Mouse (Mus musculus) ES-E14 (cell line): Measurements from ENCODE around the gene Plekhf1. TPM values are rescaled to one million over a fixed set of nuclear protein-coding genes. Genes with fewer than 3 reads are reported as not detected.

Experiments used
- DNase-seq: peaks from one replicate; pipeline ENCODE4 v3.0.0-alpha.2; 2013; ENCODE audit warnings: low read depth, low spot score
- H3K27ac ChIP-seq: 2 replicates; pipeline ENCODE4 v1.5.1; 2012; ENCODE audit warnings: low read depth, mild to moderate bottlenecking, low read length, moderate library complexity, mixed read lengths; ENCODE audit not compliant: poor library complexity, insufficient read depth, severe bottlenecking
- H3K36me3 ChIP-seq: 2 replicates; pipeline ENCODE4 v1.6.1; 2012; ENCODE audit warnings: mild to moderate bottlenecking, low read length, moderate library complexity, mixed read lengths; ENCODE audit not compliant: control insufficient read depth, poor library complexity, insufficient read depth, severe bottlenecking
- H3K4me1 ChIP-seq, 2 experiments: fragments of 150-350 bp in 1 of 2; sonication (generic) in 1 of 2; 2 replicates each; pipeline ENCODE4 v1.6.1; 2012; ENCODE audit warnings: low read length in 2 of 2, mild to moderate bottlenecking in 1 of 2, mixed read lengths in 1 of 2; ENCODE audit not compliant: control insufficient read depth in 2 of 2, insufficient read depth in 2 of 2, poor library complexity in 1 of 2
- H3K4me3 ChIP-seq, 2 experiments: fragments of 150-350 bp in 1 of 2; sonication (generic) in 1 of 2; 2 replicates each; pipeline ENCODE4 v1.5.1; 2012; ENCODE audit warnings: low read length in 2 of 2, low read depth in 1 of 2, mild to moderate bottlenecking in 1 of 2, mixed read lengths in 1 of 2; ENCODE audit not compliant: insufficient read depth in 1 of 2, poor library complexity in 1 of 2, severe bottlenecking in 1 of 2
- H3K9ac ChIP-seq: 2 replicates; pipeline ENCODE4 v1.6.1; 2012; ENCODE audit warnings: low read depth, mild to moderate bottlenecking, low read length, mixed read lengths; ENCODE audit not compliant: poor library complexity, insufficient read depth, severe bottlenecking
- H3K9me3 ChIP-seq: fragments of 150-350 bp; sonication (generic); 2 replicates; pipeline ENCODE4 v1.6.1; 2012; ENCODE audit warnings: low read depth, mild to moderate bottlenecking, low read length; ENCODE audit not compliant: control insufficient read depth, insufficient read depth
- CHD2 ChIP-seq: IDR thresholded peaks from 2 replicates; pipeline ENCODE4 v1.6.1; 2014; ENCODE audit warnings: mild to moderate bottlenecking, low read depth, low read length, inconsistent platforms
- HCFC1 ChIP-seq: IDR thresholded peaks from 2 replicates; pipeline ENCODE4 v1.6.1; 2012; ENCODE audit warnings: low read length, inconsistent platforms, borderline replicate concordance; ENCODE audit not compliant: insufficient read depth
- MAFK ChIP-seq: IDR thresholded peaks from 2 replicates; pipeline ENCODE4 v1.6.1; 2014; ENCODE audit warnings: mild to moderate bottlenecking, low read depth, low read length, inconsistent platforms; ENCODE audit not compliant: insufficient read depth
- ZC3H11A ChIP-seq: IDR thresholded peaks from 2 replicates; pipeline ENCODE4 v1.6.1; 2012; ENCODE audit warnings: low read depth, mild to moderate bottlenecking, inconsistent platforms, low read length, borderline replicate concordance
- ZNF384 ChIP-seq: IDR thresholded peaks from 2 replicates; pipeline ENCODE4 v1.6.1; 2012; ENCODE audit warnings: low read depth, low read length, inconsistent platforms
- in situ Hi-C, 2 experiments: fragments of 600-800 bp; cut with MboI; formaldehyde crosslinking; loops; one replicate each; pipeline ENCODE4 v1.15.1; 2025; ENCODE audit warnings: low sequenced_read_pairs in 2 of 2, inconsistent platforms in 1 of 2; ENCODE audit not compliant: unreplicated experiment in 2 of 2
- total RNA-seq: library from RNA; depleted of rRNA; stranded (reverse); fragments of 300-350 nt; gene quantifications from 2 replicates; pipeline ENCODE4 v1.2.3, GENCODE M21; 2012

The Plekhf1 gene
- total RNA-seq, 1 experiment, result 4.8 TPM

DNA sequence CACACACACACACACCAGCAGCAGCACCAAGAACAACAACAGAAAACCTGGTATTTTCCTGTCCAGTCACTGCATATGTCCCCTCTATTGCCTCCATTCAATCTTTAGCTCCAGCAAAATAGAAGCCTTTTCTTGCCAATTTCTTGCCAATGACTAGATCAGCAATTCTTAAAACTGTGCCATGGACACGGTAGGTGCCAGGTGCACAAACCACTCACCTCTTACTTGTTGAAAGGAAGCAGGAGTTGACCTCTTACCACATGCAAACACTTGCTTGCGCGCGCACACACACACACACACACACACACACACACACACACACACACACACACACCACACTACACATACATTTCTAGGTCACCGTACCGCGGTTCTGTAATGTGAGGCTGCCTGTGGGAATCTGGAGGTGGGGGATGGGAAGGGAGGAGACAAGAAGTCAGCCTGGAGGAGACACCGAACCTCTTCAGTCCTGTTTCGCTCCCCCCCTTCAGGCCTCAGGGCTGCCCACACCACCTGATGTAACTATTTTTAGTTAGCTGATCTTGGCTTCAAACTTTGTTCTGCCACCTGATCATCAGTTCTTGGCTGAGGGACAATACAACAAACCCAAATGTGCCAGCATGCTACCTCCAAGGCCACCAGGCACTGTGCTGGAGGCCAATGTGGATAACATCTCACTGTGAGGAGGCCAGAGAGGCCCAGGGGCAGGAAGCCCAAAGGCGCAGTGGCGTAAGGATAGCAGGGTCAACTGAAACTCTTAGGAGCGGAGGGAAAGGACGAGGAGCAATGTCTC lies 3.0 kb downstream of the Plekhf1 start:
- Histone ChIP-seq H3K4me3 (no peak overlapping the region), H3K9ac (no peak overlapping the region), H3K9me3 (no peaks in the 10 kb centered on the region), H3K36me3 (peaks cover 16% of the 10 kb centered on the region; the same call in 1 of the 2 replicates), H3K4me1 (peaks cover 0 to 17% of the 10 kb centered on the region in 2 experiments; a peak in 1 of 4 replicates), H3K27ac (no peak overlapping the region)
- no peak for DNase-seq
- TF ChIP-seq CHD2 (no peak), ZNF384 (no peak), ZC3H11A (no peak), MAFK (no peak), HCFC1 (no peak)
- in situ Hi-C loops, result no loop called here

DNA sequence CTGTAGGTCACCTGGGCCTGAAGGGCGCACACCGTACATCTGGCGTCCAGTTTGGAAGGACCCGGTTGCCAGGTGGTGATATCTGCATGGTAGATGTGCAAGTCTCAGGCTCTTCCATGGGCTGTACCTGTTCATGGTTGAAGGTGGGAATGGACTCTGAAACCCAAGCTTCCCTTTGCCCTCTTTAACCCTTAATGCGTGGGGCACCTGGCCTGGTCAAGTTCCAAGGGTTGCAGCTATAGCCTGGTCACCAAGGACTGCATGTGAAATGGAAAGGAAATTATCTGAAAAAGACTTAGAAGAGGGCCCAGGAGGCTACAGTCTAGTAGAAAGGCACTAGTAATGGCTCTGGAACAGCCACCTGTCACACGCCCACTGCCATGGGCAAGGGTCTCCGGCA lies 7.0 kb downstream of the Plekhf1 start:
- H3K9ac ChIP-seq, result no peak overlapping the region
- H3K36me3 ChIP-seq, result peaks cover 16% of the 10 kb centered on the region; the same call in 1 of the 2 replicates
- H3K27ac ChIP-seq, result no peak overlapping the region
- DNase-seq, result no peak
- in situ Hi-C loops, result no loop called here
- peaks cover 0 to 12% of the 10 kb centered on the region in 2 experiments; a peak in 1 of 4 replicates for H3K4me1 ChIP-seq
- TF ChIP-seq MAFK (no peak), CHD2 (no peak), ZC3H11A (no peak), ZNF384 (no peak), HCFC1 (no peak)
- no peaks in the 10 kb centered on the region for H3K9me3 ChIP-seq
- peak overlapping the region in 1 of 2 experiments; percentile 58; a peak in 2 of 4 replicates for H3K4me3 ChIP-seq

DNA sequence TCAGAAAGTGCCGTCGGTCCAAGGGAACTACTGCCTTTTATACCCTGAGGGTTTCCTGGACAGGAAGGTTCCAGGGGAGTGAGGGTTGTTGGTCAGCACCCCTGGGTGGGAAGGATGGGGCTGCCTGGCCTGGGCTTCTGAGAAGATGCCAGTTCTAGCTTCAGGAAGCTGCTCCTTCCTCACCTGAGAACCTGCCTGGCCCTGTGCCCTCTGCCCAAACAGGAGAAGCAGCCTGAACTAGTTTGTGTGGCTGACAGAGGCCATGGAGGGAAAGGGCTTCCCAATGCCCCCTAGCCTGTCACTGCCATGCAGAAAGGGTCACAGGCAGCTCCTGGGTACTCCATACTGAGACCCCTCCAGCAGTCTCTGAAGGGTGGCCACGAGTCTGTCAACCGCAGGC lies 8.3 kb downstream of the Plekhf1 start:
- H3K4me3 ChIP-seq, result no peak overlapping the region
- TF ChIP-seq HCFC1, result no peak
- TF ChIP-seq ZC3H11A, result no peak
- no peak for TF ChIP-seq ZNF384
- no peak for TF ChIP-seq MAFK
- no peak for TF ChIP-seq CHD2
- peaks cover 2 to 9% of the 10 kb centered on the region in 2 experiments; a peak in 2 of 4 replicates for H3K4me1 ChIP-seq
- H3K9me3 ChIP-seq, result no peaks in the 10 kb centered on the region
- H3K9ac ChIP-seq, result no peak overlapping the region
- in situ Hi-C loops, result no loop called here
- H3K36me3 ChIP-seq, result peaks cover 16% of the 10 kb centered on the region; the same call in 1 of the 2 replicates
- no peak overlapping the region for H3K27ac ChIP-seq
- no peak for DNase-seq

DNA sequence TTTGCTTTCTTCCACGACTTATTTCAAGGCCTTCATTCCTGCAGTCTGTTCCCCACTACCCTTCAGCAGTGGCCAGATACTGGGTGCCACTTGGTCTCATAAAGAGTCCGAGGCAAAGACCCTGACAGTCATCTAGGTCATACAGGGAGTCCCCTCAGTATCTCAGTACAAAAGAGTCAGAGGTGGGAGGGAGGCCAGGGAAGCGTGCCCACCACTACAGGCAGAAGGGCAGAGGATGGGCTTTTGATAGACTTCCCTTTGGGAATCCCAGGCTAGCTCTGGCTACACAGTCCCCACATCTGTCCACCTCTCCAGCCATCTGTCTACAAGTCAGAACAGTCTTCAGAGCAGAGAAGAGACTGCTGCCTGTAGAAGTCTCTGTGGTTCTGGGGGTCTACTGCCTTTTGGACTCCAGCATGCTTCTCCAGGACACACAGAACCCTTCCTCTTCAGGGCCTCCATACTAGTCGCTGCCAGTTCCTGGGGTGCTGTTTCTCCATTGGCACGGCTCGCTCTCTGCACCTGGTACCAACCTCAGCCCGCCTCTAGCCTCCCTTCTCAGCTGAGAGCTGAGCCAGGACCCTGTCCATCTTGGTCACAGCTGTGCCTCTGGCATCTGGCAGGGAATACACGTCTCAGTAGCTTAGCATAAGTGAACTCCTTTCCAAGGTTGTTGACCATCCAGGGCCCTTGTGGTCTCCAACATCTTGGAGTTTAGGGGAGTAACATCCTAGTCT lies 9.0 kb downstream of the Plekhf1 start:
- in situ Hi-C loops, result no loop called here
- Histone ChIP-seq H3K4me3 (no peak overlapping the region), H3K4me1 (peaks cover 2 to 9% of the 10 kb centered on the region in 2 experiments; a peak in 2 of 4 replicates), H3K9me3 (no peaks in the 10 kb centered on the region), H3K27ac (no peak overlapping the region), H3K36me3 (peaks cover 16% of the 10 kb centered on the region; the same call in 1 of the 2 replicates), H3K9ac (no peak overlapping the region)
- TF ChIP-seq HCFC1, result no peak
- DNase-seq, result no peak
